Mouse (Mus musculus) heart, embryonic 12.5 days (tissue): ENCODE measurements around the gene Mfsd6l. TPM values are rescaled to one million over a fixed set of nuclear protein-coding genes. Genes with fewer than 3 reads are reported as not detected.

Experiments
- ATAC-seq: fragments of 200-750 bp; cut with Nextera tagmentation; 2 replicates; pipeline ENCODE4 v1.8.0; 2017; ENCODE audit warnings: moderate TSS enrichment, moderate library complexity; ENCODE audit not compliant: insufficient number of reproducible peaks, low FRiP score
- H3K27ac ChIP-seq: fragments of 300-500 bp; sonication (generic); 2 replicates; pipeline ENCODE4 v1.5.1; 2016; ENCODE audit warnings: mild to moderate bottlenecking, moderate library complexity; ENCODE audit not compliant: poor library complexity, severe bottlenecking
- H3K27me3 ChIP-seq: fragments of 300-500 bp; sonication (generic); replicated peaks from 2 replicates; pipeline ENCODE4 v1.6.1; 2016; ENCODE audit warnings: mild to moderate bottlenecking, moderate library complexity
- H3K36me3 ChIP-seq: fragments of 300-500 bp; sonication (generic); 2 replicates; pipeline ENCODE4 v1.6.1; 2016; ENCODE audit warnings: mild to moderate bottlenecking, moderate library complexity
- H3K4me1 ChIP-seq: fragments of 300-500 bp; sonication (generic); replicated peaks from 2 replicates; pipeline ENCODE4 v1.6.1; 2016; ENCODE audit warnings: mild to moderate bottlenecking
- H3K4me2 ChIP-seq: fragments of 300-500 bp; sonication (generic); 2 replicates; pipeline ENCODE4 v1.6.1; 2016; ENCODE audit warnings: mild to moderate bottlenecking, moderate library complexity
- H3K4me3 ChIP-seq: fragments of 300-500 bp; sonication (generic); 2 replicates; pipeline ENCODE4 v1.5.1; 2016; ENCODE audit warnings: mild to moderate bottlenecking
- H3K9ac ChIP-seq: fragments of 300-500 bp; sonication (generic); 2 replicates; pipeline ENCODE4 v1.6.1; 2016; ENCODE audit warnings: mild to moderate bottlenecking, moderate library complexity
- H3K9me3 ChIP-seq: fragments of 300-500 bp; sonication (generic); replicated peaks from 2 replicates; pipeline ENCODE4 v1.6.1; 2016; ENCODE audit warnings: mild to moderate bottlenecking, moderate library complexity
- WGBS: fragments of 180-500 bp; shearing (Covaris S2); methylation state at CpG from one replicate; pipeline ENCODE4 v1.1.7; 2016; 5-methylcytosine and 5-hydroxymethylcytosine counted together
- polyA plus RNA-seq: library from polyadenylated mRNA; unstranded; fragments of >200 nt; fragmentation: Nextera tagmentation; extraction: Ambion mirVana; gene quantifications from 2 replicates; pipeline ENCODE4 v1.2.1, GENCODE M21; 2016

Mfsd6l gene
- polyA plus RNA-seq, 1 experiment from 2014 or later: 0.08 TPM

DNA sequence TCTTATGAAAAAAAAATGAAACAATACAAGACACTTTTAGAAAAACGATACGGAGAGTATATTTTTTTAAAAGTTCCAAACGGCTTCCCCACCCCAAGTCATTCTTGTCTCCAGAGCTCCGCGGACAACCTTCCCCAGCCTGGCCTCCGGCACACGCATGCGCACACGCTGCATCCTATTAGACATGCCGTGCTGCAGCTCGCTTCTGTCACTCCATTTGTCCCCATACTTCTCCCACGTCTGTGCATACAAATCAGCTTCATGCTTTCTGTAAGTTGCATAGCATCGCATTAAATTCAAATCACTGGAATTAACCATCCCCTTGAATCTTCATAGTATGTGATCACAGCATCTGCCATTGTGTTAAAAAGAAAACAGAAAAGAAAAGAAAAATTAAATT lies 27.2 kb downstream of the Mfsd6l start:
- no peak overlapping the region for H3K4me2 ChIP-seq
- H3K36me3 ChIP-seq: no peaks in the 10 kb centered on the region
- no peak overlapping the region for H3K4me3 ChIP-seq
- no peak overlapping the region for H3K9ac ChIP-seq
- H3K4me1 ChIP-seq: peaks cover 4% of the 10 kb centered on the region; the same call in 1 of the 2 replicates
- H3K27me3 ChIP-seq: no peaks in the 10 kb centered on the region
- H3K9me3 ChIP-seq: no peaks in the 10 kb centered on the region
- no peak for ATAC-seq
- H3K27ac ChIP-seq: no peak overlapping the region
- 84% methylated on average over 13 of the region's 13 CpGs for WGBS

DNA sequence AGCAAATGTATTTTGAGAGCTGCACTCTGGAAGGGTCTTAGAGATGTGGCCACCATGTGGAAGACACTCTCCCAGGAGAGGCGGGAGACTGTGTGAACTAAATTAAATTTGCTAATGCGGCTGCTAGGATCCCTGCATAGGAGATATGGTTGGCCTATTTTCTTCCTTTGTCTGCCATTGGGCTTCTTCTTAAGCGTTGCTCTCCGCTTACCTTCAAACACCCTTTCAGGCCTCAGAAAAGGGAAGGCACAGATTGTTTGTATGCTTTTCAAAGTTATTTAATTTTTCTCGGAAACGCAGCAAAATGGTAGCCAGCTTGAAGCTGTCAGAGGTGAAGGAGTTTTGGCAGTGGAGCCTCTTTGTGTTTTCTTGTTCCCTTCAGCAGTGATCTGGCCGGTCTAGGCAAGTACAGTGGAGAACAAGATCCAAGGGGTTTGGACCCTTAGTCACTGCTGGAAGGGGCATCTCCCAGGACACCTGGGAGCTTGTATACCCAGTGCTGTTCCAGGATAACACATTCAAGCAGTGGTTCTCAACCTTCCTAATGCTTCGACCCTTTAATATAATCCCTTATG lies 28.0 kb downstream of the Mfsd6l start:
- no peak for ATAC-seq
- WGBS: 70% methylated on average over 8 of the region's 8 CpGs
- no peak overlapping the region for H3K27ac ChIP-seq

DNA sequence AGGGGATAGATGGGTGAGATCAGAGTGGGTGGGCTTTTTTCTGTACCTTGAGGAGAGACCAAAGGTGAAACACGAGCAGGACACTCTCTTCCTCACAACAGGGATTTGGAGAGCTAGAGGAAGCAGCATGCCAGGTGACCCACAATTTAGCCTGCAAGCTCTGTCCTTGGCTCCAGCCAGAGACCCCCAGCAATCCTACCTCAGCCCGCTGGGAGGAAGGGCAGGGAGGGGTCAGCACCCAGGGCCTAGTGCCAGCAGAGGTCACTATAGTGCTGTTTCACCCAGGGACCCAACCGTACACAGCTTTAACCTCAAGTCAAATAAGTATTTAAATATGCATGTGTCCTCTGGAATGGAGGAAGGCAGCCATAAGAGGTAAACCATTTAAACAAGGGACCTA lies 29.9 kb downstream of the Mfsd6l start:
- H3K27me3 ChIP-seq: no peaks in the 10 kb centered on the region
- peak; percentile 65; the same call in 1 of the 2 replicates for ATAC-seq
- H3K4me2 ChIP-seq: no peak overlapping the region
- H3K9me3 ChIP-seq: no peaks in the 10 kb centered on the region
- no peak overlapping the region for H3K27ac ChIP-seq
- H3K4me1 ChIP-seq: peaks cover 11% of the 10 kb centered on the region
- H3K9ac ChIP-seq: no peak overlapping the region
- H3K4me3 ChIP-seq: no peak overlapping the region
- WGBS: 17% methylated on average over 3 of the region's 3 CpGs
- H3K36me3 ChIP-seq: no peaks in the 10 kb centered on the region

More for the DNA sequence above, 28.0 kb downstream of the Mfsd6l start:
- Histone ChIP-seq H3K4me2 (no peak overlapping the region), H3K36me3 (no peaks in the 10 kb centered on the region), H3K27me3 (no peaks in the 10 kb centered on the region), H3K9ac (no peak overlapping the region), H3K9me3 (no peaks in the 10 kb centered on the region), H3K4me3 (no peak overlapping the region), H3K4me1 (peaks cover 4% of the 10 kb centered on the region; the same call in 1 of the 2 replicates)

DNA sequence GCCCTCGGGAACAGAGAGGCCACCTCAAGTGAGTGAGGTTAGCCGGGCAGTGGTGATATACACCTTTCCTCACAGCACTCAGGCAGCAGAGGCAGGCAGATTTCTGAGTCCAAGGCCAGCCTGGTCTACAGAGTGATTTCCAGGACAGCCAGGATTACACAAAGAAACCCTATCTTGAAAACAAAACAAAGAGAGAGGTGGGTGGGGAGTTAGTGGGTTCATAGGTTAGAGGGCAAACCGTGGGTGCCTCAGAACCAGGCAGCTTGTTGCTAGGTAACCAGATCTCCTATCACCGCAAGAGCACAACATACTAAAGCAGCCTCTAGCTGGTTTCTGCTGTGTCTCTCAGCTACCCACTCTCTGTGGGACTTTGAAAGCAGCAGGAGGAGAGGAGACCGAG lies 30.7 kb downstream of the Mfsd6l start, which contains the start of gene Ccdc42:
Gene Ccdc42 (plus strand): TSS at position 301 of the 400 bp plus-strand sequence.
- no peak for ATAC-seq
- H3K27me3 ChIP-seq: no peaks in the 10 kb centered on the region
- H3K4me1 ChIP-seq: peaks cover 20% of the 10 kb centered on the region
- no peak within 1 kb of the TSS for H3K9ac ChIP-seq
- 68% methylated on average over 5 of the region's 5 CpGs for WGBS
- H3K36me3 ChIP-seq: no peaks in the 10 kb centered on the region
- H3K27ac ChIP-seq: no peak within 1 kb of the TSS
- H3K9me3 ChIP-seq: no peaks in the 10 kb centered on the region
- no peak within 1 kb of the TSS for H3K4me3 ChIP-seq
- H3K4me2 ChIP-seq: no peak within 1 kb of the TSS

DNA sequence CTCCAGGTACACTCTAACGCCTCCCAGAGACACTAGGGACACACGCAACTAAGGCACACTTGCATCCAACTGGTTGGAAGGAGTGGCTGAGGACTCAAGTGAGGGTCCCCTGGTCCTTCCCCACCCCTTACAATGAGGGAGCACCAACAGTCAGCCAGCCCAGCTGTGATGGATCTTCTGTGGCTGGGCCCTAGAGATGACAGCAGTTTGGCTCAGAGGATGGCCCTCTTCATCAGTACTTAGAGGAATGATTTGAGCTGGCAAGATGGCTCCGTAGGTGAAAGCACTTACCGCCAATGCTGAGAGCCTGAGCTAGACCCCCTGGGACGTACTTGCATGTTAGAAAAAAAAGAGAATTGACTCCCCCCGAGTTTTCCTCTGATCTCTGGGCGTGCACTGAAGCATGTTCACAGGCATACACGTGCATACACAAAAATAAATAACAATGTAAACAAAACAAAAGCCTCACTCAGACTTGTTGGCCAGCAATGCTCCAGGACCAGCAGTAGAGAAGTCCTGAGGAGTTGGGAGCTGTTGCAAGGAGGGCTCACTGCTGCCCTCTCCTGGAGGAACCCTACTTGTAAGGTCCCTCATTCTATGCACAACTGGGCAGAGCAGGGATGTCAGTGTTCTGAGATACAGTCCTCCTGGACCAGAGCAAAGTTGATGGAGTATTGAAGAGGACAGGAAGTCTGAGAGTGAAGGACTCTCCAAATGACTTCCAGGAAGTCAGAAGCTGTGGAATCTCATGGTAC lies 33.2 kb downstream of the Mfsd6l start:
- Histone ChIP-seq H3K9me3 (no peaks in the 10 kb centered on the region), H3K4me3 (no peak overlapping the region), H3K27me3 (no peaks in the 10 kb centered on the region), H3K27ac (no peak overlapping the region), H3K36me3 (no peaks in the 10 kb centered on the region), H3K4me1 (peaks cover 42% of the 10 kb centered on the region), H3K4me2 (no peak overlapping the region), H3K9ac (no peak overlapping the region)
- 63% methylated on average over 8 of the region's 8 CpGs for WGBS
- ATAC-seq: peak; percentile 40; the same call in 1 of the 2 replicates

DNA sequence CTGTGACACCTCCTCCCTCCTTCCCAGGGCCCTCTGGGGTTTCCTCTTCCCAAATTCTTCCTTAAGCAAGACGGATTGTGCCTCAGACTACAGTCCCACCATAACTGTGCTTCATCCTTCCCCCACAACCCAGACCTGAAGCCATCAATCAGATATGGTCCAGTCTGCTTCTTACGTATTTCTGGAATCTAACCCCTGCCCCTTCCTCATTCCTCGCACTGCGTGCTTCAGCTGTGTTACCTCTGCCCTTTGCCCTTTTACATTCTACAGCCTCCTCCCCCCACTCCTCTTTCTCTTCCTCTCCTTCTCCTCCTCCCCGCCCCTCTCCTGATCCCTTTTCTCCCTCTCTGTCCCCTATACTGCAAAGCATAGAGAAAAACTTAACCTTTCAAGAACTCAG lies 35.7 kb downstream of the Mfsd6l start:
- Histone ChIP-seq H3K4me2 (no peak overlapping the region), H3K4me1 (peaks cover 46% of the 10 kb centered on the region), H3K9me3 (no peaks in the 10 kb centered on the region), H3K36me3 (no peaks in the 10 kb centered on the region), H3K27me3 (no peaks in the 10 kb centered on the region), H3K27ac (peak overlapping the region; percentile 31; the same call in 1 of the 2 replicates), H3K4me3 (no peak overlapping the region), H3K9ac (no peak overlapping the region)
- ATAC-seq: no peak
- 35% methylated on average over 5 of the region's 5 CpGs for WGBS

DNA sequence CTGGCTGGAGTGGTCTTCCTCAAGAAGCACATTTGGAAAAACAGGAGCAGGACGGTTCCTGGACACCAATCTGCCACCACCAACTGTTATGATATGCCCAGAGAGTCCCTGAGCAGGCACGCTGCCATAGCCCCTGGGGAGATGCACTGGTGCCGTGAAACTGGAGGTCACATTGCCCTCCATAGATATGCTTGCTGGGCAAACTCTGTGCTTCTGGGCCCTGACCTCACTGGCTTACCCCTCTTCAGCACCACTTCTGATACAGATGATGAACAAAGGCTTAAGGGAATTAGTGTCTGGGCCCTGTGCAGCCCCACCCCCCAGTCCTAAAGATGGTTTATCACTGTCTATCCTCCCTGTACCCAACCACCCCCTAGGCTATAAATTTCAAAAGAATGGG lies 37.3 kb downstream of the Mfsd6l start:
- H3K9ac ChIP-seq: no peak overlapping the region
- no peak overlapping the region for H3K4me3 ChIP-seq
- H3K4me2 ChIP-seq: no peak overlapping the region
- H3K36me3 ChIP-seq: no peaks in the 10 kb centered on the region
- WGBS: 10% methylated on average over 3 of the region's 3 CpGs
- H3K27ac ChIP-seq: peak overlapping the region; percentile 57
- peaks cover 52% of the 10 kb centered on the region for H3K4me1 ChIP-seq
- no peaks in the 10 kb centered on the region for H3K27me3 ChIP-seq
- H3K9me3 ChIP-seq: no peaks in the 10 kb centered on the region
- no peak for ATAC-seq

DNA sequence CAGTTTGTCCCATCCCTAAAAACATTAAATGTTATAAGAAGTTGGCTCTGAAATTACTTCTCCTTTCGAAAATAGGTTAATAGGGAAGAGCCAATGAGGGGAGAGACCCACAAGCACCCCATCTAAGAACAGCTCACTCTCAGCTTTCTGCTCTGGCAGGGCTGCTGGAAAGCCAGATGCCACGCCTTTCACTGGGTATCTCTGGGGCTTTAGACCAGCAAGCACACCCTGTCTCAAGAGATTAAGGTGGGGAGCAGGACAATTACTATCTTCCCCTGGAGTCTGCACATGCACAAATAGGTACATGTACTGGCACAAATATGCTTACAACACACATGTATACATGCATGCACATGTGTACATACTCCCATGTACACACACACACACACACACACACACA lies 41.9 kb downstream of the Mfsd6l start:
- Histone ChIP-seq H3K4me3 (no peak overlapping the region), H3K9ac (no peak overlapping the region), H3K4me2 (no peak overlapping the region), H3K9me3 (no peaks in the 10 kb centered on the region), H3K4me1 (peaks cover 59% of the 10 kb centered on the region), H3K36me3 (no peaks in the 10 kb centered on the region), H3K27ac (no peak overlapping the region), H3K27me3 (no peaks in the 10 kb centered on the region)
- WGBS: 89% methylated on average over 2 of the region's 2 CpGs
- no peak for ATAC-seq

DNA sequence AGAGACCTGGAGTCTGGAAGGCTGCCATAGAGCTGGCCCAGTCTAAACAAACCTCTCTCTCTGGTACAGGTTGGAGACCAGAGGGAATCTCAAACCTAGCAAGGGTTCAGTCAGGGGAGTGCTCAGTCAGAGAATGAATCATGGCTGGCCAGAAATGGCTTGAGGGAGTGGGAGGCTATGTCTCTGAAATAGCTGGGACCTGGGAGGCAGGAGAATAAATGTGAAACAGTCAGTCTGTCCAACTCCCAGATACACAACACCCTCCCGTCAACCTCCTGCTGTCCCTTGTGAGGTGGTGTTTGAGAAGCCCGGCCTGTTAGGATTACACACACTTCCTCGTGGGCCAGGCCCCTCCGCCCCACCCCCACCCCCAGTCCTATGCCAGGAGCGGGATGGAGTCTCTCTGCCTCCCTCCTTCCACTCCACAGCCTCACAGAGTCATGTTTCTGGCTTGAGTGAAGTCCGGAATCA lies 44.6 kb downstream of the Mfsd6l start:
- Histone ChIP-seq H3K27ac (peak overlapping the region; percentile 97), H3K4me2 (no peak overlapping the region), H3K27me3 (no peaks in the 10 kb centered on the region), H3K36me3 (no peaks in the 10 kb centered on the region), H3K4me1 (peaks cover 48% of the 10 kb centered on the region), H3K9me3 (no peaks in the 10 kb centered on the region), H3K4me3 (no peak overlapping the region), H3K9ac (no peak overlapping the region)
- peak; percentile 45; the same call in 1 of the 2 replicates for ATAC-seq
- 16% methylated on average over 6 of the region's 6 CpGs for WGBS

DNA sequence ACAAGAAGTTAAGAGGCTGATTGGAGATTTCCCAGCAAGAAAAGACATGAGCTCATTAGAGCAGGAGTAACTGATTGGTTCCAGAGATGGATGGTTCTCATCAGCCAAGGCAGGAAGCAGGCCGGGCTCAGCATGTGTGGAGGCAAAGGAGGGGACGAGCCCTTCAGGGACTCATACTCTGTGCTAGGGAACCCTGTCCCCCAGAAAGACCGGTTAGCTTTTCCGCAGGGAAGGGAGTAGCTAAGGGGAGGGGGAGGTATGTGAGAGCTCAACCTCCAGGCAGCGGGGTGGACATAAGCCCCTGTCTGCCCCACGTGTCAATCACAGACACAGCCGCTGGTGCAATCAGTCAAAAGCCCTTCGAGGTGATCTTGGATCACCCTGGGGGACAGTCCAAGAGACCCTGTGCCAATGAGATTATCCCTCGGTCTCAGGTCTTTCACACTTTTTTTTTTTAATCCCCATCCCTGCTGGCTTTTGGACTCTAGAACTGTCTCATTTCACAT lies 45.6 kb downstream of the Mfsd6l start:
- Histone ChIP-seq H3K36me3 (no peaks in the 10 kb centered on the region), H3K9ac (peak overlapping the region; percentile 21; the same call in 1 of the 2 replicates), H3K4me2 (peak overlapping the region; percentile 33; the same call in 1 of the 2 replicates), H3K4me1 (peaks cover 47% of the 10 kb centered on the region), H3K4me3 (no peak overlapping the region), H3K27ac (peak overlapping the region; percentile 97), H3K27me3 (no peaks in the 10 kb centered on the region), H3K9me3 (no peaks in the 10 kb centered on the region)
- ATAC-seq: 0 out of 2 replicates have a peak, but pooled peaks have one; percentile 30
- 7% methylated on average over 9 of the region's 9 CpGs for WGBS

DNA sequence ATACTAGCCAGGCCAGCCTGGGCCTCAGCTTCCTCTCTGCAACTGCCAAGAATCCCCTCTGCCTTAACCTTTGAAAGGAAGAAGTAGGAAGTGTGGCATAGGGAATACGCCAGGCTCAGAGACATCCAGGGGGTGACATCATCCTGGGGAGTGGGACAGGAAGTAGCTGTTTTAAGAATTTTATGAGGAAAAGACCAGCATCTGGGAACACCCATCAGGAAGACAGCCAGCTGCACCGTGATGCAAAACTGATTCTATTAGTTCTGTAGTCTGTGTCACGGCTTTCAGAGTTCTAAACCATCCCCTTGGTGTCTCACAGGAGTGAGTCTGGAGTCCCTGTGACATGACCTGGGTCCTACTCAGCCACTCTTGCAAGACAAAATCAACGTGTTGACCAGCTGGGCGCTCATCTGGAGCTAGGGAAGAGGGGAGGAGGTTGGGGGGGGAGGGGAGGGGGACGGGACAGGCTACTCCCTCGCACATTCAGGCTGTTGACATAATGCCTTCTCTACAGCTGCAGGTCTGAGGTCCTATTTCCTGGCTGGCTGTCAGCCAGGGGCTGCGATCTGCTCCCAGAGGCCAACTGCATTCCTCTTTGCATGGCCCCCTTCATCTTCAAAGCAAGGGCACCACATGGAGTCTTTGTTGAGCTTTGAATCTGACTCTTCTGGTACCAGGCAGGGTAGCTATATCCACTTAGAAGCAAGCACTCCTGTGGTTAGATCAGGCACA lies 46.4 kb downstream of the Mfsd6l start:
- H3K27ac ChIP-seq: peak overlapping the region; percentile 97
- H3K9me3 ChIP-seq: no peaks in the 10 kb centered on the region
- H3K9ac ChIP-seq: peak overlapping the region; percentile 21; the same call in 1 of the 2 replicates
- no peaks in the 10 kb centered on the region for H3K27me3 ChIP-seq
- no peaks in the 10 kb centered on the region for H3K36me3 ChIP-seq
- H3K4me1 ChIP-seq: peaks cover 38% of the 10 kb centered on the region
- WGBS: 6% methylated on average over 8 of the region's 8 CpGs
- H3K4me2 ChIP-seq: peak overlapping the region; percentile 33
- ATAC-seq: peak; percentile 76
- H3K4me3 ChIP-seq: no peak overlapping the region
